Mouse (Mus musculus): ENCODE measurements at regions not wholly inside any gene's neighbourhood (a gene's known extent, or its start where the extent isn't known, plus 50 kb on each side); places are given as distances from the start of the nearest gene placed in this dataset.
"Not testable (repeated sequence)": the region's sequence is repeated elsewhere in the genome, so short reads cannot be mapped to it uniquely, and the experiment has no call there.

DNA sequence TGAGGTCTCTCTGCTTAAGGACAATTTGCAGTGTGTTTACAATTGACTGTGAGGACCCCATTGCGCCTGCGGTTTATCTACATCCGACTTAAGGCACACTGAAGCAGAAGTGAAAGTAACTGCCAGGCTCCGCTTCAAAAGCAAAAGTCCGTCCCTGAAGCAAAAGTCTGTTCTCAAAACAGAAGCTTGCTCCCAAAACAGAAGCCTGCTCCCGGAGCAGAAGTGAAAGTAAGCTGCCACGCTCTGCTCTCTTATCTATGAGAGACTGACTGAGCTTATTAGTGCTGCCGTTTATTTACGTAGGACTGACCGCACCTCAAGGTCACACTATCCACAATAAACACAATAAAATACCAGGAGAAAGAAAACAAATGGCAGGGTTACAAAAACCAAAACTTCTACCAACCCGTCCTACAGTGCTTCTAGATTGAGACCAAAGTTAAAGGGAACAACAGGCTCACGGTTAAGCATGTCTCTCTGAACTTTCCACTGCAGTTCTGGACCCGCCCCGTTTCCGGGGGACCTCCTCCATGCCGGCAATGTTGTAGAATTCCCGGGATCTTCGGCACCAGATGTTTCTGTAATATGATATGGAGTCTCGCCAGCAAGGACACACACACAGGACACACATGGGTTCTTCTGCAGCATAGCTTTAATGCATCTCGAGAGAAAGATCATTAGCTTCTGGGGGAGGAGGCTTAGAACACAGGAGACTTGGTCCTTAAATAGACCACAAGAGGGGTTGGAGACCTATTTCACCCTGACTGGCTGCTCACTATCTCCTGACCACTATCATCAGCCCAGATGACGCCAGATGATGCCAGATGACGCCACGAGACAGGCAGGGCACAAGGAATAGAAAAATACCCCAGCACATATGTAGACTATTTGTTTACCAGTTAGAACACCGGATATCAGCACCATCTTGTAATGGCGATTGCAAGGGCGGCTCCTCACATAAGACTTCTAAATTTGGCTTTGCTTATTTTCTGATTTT, 665.8 kb downstream of the Nebl start:
- DNase-seq, result not testable (repeated sequence)

Data from lung, adult 18-20 months (tissue).